Mouse (Mus musculus) liver, embryonic 11.5 days (tissue): Measurements from ENCODE around the gene Ifnk. TPM values are rescaled to one million over a fixed set of nuclear protein-coding genes. Genes with fewer than 3 reads are reported as not detected.

Experiments
- ATAC-seq: fragments of 200-750 bp; cut with Nextera tagmentation; replicated peaks from 2 replicates; pipeline ENCODE4 v1.8.0; 2017; ENCODE audit warnings: moderate number of reproducible peaks, mild to moderate bottlenecking, moderate TSS enrichment, moderate library complexity; ENCODE audit not compliant: low FRiP score
- DNase-seq: peaks from one replicate; pipeline ENCODE4 v3.0.0-alpha.2; 2017; ENCODE audit warnings: low spot score
- H3K27ac ChIP-seq: fragments of 300-500 bp; sonication (generic); 2 replicates; pipeline ENCODE4 v1.5.1; 2014; ENCODE audit warnings: mild to moderate bottlenecking, low read depth, low read length, control low read depth
- H3K27me3 ChIP-seq: fragments of 300-500 bp; sonication (generic); replicated peaks from 2 replicates; pipeline ENCODE4 v1.6.1; 2014; ENCODE audit warnings: low read length, mixed read lengths; ENCODE audit not compliant: control insufficient read depth, insufficient read depth
- H3K36me3 ChIP-seq: fragments of 300-500 bp; sonication (generic); 2 replicates; pipeline ENCODE4 v1.6.1; 2014; ENCODE audit warnings: mild to moderate bottlenecking, low read length, moderate library complexity, mixed read lengths; ENCODE audit not compliant: control insufficient read depth, insufficient read depth
- H3K4me1 ChIP-seq: fragments of 300-500 bp; sonication (generic); replicated peaks from 2 replicates; pipeline ENCODE4 v1.6.1; 2014; ENCODE audit warnings: low read length, mixed read lengths; ENCODE audit not compliant: control insufficient read depth, insufficient read depth
- H3K4me2 ChIP-seq: fragments of 300-500 bp; sonication (generic); 2 replicates; pipeline ENCODE4 v1.6.1; 2014; ENCODE audit warnings: mild to moderate bottlenecking, control low read depth, moderate library complexity
- H3K4me3 ChIP-seq: fragments of 300-500 bp; sonication (generic); 2 replicates; pipeline ENCODE4 v1.5.1; 2014; ENCODE audit warnings: low read depth, low read length, control low read depth
- H3K9ac ChIP-seq: fragments of 300-500 bp; sonication (generic); 2 replicates; pipeline ENCODE4 v1.6.1; 2014; ENCODE audit warnings: low read depth, low read length, control low read depth
- H3K9me3 ChIP-seq: fragments of 300-500 bp; sonication (generic); 2 replicates; pipeline ENCODE4 v1.6.1; 2016; ENCODE audit warnings: low read length, inconsistent platforms, mixed read lengths; ENCODE audit not compliant: control insufficient read depth
- WGBS: fragments of 180-500 bp; shearing (Covaris S2); extraction: QIAGEN DNeasy Blood & Tissue Kit; methylation state at CpG from one replicate; pipeline ENCODE4 v1.1.7; 2014; 5-methylcytosine and 5-hydroxymethylcytosine counted together
- polyA plus RNA-seq: library from polyadenylated mRNA; unstranded; fragments of >200 nt; fragmentation: Nextera tagmentation; extraction: Ambion mirVana; gene quantifications from 2 replicates; pipeline ENCODE4 v1.2.1, GENCODE M21; 2014

The Ifnk gene
- 0.39 TPM in 1 of 2 replicates, not detected in the other for polyA plus RNA-seq

DNA sequence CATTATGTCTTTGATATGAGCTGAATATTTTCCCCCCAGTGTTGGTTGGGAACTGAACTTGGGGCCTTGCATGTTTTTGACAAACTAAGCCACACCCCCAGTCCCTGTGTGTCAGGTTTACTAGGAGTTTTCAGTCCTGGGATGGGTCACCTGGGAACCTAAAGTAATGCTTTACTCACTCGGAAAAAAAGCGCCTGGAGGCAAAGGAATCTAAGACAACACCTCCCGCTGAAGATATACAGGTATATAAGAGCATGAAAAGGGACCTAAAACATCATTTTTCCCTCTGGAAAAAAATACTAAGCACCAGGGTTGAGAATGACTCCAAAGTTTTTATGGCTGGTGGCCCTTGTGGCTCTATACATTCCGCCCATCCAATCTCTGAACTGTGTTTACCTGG lies at the start of gene Ifnk:
Gene Ifnk, plus strand, starts transcription at position 301 of the 400 bp plus-strand sequence.
- H3K4me1 ChIP-seq, result no peaks in the 10 kb centered on the region
- no peak within 1 kb of the TSS for H3K4me3 ChIP-seq
- H3K27ac ChIP-seq, result no peak within 1 kb of the TSS
- no peak within 1 kb of the TSS for H3K9ac ChIP-seq
- no peak for ATAC-seq
- 73% methylated on average over 4 of the region's 4 CpGs for WGBS
- no peaks in the 10 kb centered on the region for H3K27me3 ChIP-seq
- no peak for DNase-seq
- H3K36me3 ChIP-seq, result no peaks in the 10 kb centered on the region
- no peak within 1 kb of the TSS for H3K4me2 ChIP-seq
- H3K9me3 ChIP-seq, result no peaks in the 10 kb centered on the region

- H3K27ac ChIP-seq, result no peak overlapping the region
- no peaks in the 10 kb centered on the region for H3K9me3 ChIP-seq
- H3K4me2 ChIP-seq, result no peak overlapping the region
- H3K9ac ChIP-seq, result no peak overlapping the region
- H3K36me3 ChIP-seq, result no peaks in the 10 kb centered on the region
- no peak overlapping the region for H3K4me3 ChIP-seq
- H3K4me1 ChIP-seq, result peaks cover 4% of the 10 kb centered on the region
- ATAC-seq (no peak), DNase-seq (no peak)
- H3K27me3 ChIP-seq, result no peaks in the 10 kb centered on the region
- WGBS, result 71% methylated on average over 14 of the region's 14 CpGs
These were observed 46.6 kb upstream of the Ifnk start for GRCm38 (mm10) chr4:35105115-35105773.

DNA sequence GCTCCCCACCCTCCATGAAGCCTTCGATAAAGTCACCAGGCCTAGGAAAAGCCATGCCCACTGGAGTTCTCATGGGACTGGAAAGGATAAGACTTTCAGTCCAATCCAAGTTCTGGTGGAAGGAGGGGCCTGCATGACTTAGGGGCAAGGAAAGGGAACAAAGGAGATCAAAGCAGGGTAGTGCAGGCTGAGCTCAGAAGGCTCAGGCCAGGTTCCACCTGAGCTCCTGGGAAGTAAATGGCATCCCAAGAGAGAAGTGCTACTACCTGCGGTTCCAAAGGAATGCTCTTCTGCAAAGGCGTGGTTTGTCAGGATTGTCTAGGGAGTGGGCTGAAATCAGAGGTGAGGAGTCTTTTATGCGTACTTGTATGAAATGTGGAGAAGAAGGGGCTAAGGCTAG lies 39.4 kb upstream of the Ifnk start:
- no peak overlapping the region for H3K4me3 ChIP-seq
- no peaks in the 10 kb centered on the region for H3K36me3 ChIP-seq
- H3K27me3 ChIP-seq, result no peaks in the 10 kb centered on the region
- ATAC-seq (no peak), DNase-seq (no peak)
- H3K9me3 ChIP-seq, result no peaks in the 10 kb centered on the region
- H3K9ac ChIP-seq, result no peak overlapping the region
- H3K4me1 ChIP-seq, result no peaks in the 10 kb centered on the region
- 88% methylated on average over 4 of the region's 4 CpGs for WGBS
- H3K27ac ChIP-seq, result no peak overlapping the region
- H3K4me2 ChIP-seq, result no peak overlapping the region

GRCm38 (mm10) chr4:35113516-35114248 lies 38.2 kb upstream of the Ifnk start:
- ATAC-seq (no peak), DNase-seq (no peak)
- Histone ChIP-seq H3K9me3 (no peaks in the 10 kb centered on the region), H3K9ac (no peak overlapping the region), H3K4me2 (no peak overlapping the region), H3K27ac (no peak overlapping the region), H3K4me3 (no peak overlapping the region), H3K4me1 (no peaks in the 10 kb centered on the region), H3K27me3 (no peaks in the 10 kb centered on the region), H3K36me3 (no peaks in the 10 kb centered on the region)
- WGBS, result 71% methylated on average over 13 of the region's 13 CpGs

GRCm38 (mm10) chr4:35114950-35115349 lies 36.9 kb upstream of the Ifnk start:
- Histone ChIP-seq H3K9ac (no peak overlapping the region), H3K27ac (no peak overlapping the region), H3K4me1 (no peaks in the 10 kb centered on the region), H3K36me3 (no peaks in the 10 kb centered on the region), H3K27me3 (no peaks in the 10 kb centered on the region), H3K4me2 (no peak overlapping the region), H3K4me3 (no peak overlapping the region), H3K9me3 (no peaks in the 10 kb centered on the region)
- ATAC-seq (no peak), DNase-seq (no peak)
- 69% methylated on average over 2 of the region's 2 CpGs for WGBS

GRCm38 (mm10) chr4:35115933-35116332 lies 35.9 kb upstream of the Ifnk start:
- Histone ChIP-seq H3K9ac (no peak overlapping the region), H3K36me3 (no peaks in the 10 kb centered on the region), H3K4me1 (no peaks in the 10 kb centered on the region; the same call in 1 of the 2 replicates), H3K9me3 (no peaks in the 10 kb centered on the region), H3K4me2 (no peak overlapping the region), H3K4me3 (no peak overlapping the region), H3K27ac (no peak overlapping the region), H3K27me3 (no peaks in the 10 kb centered on the region)
- WGBS, result 73% methylated on average over 6 of the region's 6 CpGs
- ATAC-seq, result no peak
- DNase-seq, result no peak

DNA sequence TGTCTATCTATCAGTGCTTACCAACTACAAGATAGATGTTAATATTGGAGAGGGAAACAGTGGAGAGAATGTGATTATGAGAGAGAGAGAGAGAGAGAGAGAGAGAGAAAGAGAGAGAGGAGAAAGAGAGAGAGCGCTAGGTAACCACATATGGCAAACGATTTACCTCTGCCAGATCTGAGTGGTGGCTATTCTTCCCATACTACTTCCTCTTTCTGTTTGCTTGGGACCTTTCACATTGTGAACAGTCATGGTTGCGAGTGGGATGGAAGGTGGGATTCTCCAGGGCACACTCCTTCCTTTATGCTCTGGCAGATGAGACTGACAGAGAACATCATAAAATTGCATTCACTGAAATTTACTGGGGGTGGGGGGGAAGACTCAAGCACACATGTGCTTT lies 34.7 kb upstream of the Ifnk start:
- ATAC-seq (no peak), DNase-seq (no peak)
- Histone ChIP-seq H3K27me3 (no peaks in the 10 kb centered on the region), H3K4me2 (no peak overlapping the region), H3K4me1 (peaks cover 2% of the 10 kb centered on the region; the same call in 1 of the 2 replicates), H3K27ac (no peak overlapping the region), H3K9me3 (no peaks in the 10 kb centered on the region), H3K36me3 (no peaks in the 10 kb centered on the region), H3K9ac (no peak overlapping the region), H3K4me3 (no peak overlapping the region)
- WGBS, result 68% methylated on average over 3 of the region's 3 CpGs

DNA sequence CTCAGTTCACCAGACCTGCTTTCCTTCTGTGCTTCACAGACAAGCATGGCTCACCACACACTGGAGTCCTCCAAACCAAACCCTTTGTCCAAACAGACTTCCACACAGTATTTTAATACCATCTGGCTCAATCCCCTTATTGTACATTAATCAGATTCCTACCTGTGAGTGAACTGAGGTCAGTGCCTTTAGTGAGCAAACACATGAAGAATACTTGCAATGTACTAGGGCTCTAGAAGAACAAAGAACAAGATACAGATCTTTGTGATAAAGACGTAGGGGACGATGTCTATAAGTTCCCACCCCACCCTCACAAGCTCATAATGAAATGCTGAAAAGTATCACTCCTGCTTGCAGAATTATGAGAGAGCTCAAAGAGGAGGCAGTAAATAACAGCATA lies 33.0 kb upstream of the Ifnk start:
- no peaks in the 10 kb centered on the region for H3K27me3 ChIP-seq
- peaks cover 2% of the 10 kb centered on the region; the same call in 1 of the 2 replicates for H3K4me1 ChIP-seq
- H3K27ac ChIP-seq, result no peak overlapping the region
- H3K9me3 ChIP-seq, result no peaks in the 10 kb centered on the region
- DNase-seq (no peak), ATAC-seq (no peak)
- WGBS, result 76% methylated on average over 2 of the region's 2 CpGs
- H3K36me3 ChIP-seq, result no peaks in the 10 kb centered on the region
- no peak overlapping the region for H3K4me2 ChIP-seq
- H3K9ac ChIP-seq, result no peak overlapping the region
- no peak overlapping the region for H3K4me3 ChIP-seq

DNA sequence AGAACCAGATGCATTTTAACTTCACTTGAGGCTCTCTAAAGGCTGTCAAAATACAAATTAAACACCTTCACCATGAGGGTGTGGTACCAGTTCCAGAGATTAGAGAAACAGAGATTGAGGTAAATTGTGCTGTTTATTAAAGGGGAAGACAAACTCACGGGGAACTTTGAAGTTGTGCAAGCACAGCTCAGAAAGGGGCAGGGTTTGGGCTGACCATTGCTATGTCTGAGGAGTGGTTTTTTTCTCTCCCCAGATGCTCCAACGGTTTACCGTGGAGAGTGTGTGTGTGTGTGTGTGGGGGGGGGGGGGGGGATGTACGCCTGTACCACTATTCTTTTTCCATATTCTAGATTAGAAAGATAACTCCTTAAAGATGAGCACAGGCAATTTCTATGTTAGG lies 31.7 kb upstream of the Ifnk start:
- H3K4me1 ChIP-seq, result peaks cover 2% of the 10 kb centered on the region
- WGBS, result 67% methylated on average over 3 of the region's 4 CpGs

More for the DNA sequence above, 31.7 kb upstream of the Ifnk start:
- Histone ChIP-seq H3K9ac (no peak overlapping the region), H3K27ac (no peak overlapping the region), H3K36me3 (no peaks in the 10 kb centered on the region), H3K4me3 (no peak overlapping the region), H3K27me3 (no peaks in the 10 kb centered on the region), H3K4me2 (no peak overlapping the region), H3K9me3 (no peaks in the 10 kb centered on the region)
- ATAC-seq (no peak), DNase-seq (no peak)
